Mouse (Mus musculus): ENCODE measurements at regions not wholly inside any gene's neighbourhood (a gene's known extent, or its start where the extent isn't known, plus 50 kb on each side); places are given as distances from the start of the nearest gene placed in this dataset.
A peak's percentile ranks its signal among the peaks of the same experiment; 100 is the strongest.

DNA sequence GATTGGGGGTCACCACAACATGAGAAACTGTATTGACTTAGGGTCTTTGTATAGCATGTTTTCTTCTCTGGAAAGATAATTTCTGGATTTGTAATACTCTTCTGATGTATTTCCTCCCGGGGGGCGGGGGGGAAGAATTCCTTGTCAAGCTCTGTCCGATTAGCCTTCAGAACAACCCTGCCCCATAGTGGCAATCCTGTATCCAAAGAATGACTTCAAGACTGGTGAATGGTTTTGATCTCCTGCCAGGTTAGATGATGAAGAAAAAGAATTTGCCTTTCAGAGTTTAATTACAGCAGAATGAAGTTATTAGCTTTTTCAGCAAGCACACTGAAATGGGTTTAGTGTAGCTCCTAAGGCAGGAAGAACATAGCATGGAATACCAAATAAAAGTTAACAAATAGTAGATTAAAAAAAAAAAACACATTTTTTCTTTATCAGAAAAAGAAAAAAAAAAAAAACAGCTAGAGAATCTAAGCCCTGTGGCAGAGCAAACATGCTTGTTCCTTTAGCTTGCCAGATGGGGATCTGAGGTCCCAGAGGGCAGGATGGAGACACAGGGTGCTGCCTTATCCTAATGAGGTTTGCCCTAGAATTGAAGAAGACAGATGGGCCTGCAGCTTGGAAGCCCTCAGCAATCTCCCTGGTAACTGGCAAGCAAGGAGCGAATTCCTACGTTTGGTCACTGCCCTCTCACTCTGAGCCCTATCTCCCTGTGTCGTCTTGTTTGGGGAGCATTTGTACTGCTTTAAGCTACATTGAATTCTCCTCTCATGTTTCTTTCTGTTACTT, 280.9 kb upstream of the Gm9972 start:
- DNase-seq = no peak

DNA sequence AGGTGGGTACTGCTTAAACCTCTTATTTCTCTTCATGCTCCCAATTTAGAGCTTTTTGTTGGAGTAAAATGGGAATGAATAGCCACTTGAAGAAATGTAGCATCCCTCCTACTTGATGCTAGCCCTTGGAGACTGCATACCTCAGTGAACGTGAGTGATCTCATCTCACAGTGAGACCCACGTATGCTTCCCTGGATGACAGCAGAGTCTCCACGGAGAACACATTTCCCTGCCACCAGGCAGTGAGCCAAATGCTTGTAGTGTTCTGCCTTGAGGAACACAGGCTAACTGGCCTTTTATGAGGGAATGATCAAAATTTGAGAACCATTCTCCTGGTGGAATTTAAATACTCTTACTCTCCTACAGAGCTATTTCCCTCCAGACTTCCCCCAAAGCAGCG, 280.1 kb upstream of the Gm9972 start:
- DNase-seq = no peak

DNA sequence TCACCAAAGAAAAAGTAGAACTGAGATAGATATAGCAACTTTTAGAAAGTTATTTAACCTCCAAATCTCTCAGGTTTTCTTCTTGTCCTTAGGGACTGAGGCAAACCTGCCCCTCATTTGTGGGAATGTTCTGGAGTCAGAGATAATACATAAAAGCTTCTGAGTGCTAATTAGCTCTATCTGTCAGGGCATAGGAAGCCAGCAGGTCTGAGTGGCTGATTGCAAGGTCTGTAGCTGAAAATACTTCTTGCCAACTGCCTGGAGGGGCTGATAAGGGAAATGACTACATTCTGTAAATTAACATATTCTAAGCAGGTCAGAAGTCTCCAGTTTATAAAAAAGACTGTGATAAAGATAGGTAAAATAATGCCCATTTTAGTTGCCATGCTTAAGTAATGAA, 270.3 kb upstream of the Gm9972 start:
- no peak for DNase-seq

DNA sequence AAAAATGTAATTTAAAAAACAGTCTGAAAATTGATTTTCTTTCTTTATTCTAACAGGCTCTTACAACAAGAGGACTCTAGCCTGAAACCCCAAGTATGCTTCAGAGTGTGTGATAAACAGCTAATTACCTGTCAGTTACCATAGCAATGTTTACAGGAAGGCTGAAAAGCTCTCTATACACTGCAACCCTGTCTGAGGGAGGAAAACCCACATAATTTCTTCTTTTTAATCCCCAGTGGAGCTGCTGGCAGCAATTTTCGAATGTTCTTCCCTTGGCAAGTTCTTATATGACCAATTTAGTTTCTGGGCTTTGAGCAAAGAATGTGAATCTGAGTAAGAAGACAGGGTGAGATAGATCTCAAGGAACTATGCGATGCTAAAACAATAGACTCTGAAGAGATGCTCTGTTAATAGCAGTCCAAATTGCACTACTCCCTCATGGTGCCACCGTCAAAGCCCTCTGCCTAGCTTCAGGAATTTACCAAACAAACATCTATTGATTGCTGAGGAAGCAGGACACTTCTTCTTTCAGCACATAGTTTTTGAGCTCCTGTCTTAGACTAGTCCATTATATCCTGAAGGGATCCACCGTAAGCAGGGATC, 260.4 kb upstream of the Gm9972 start:
- no peak for DNase-seq

DNA sequence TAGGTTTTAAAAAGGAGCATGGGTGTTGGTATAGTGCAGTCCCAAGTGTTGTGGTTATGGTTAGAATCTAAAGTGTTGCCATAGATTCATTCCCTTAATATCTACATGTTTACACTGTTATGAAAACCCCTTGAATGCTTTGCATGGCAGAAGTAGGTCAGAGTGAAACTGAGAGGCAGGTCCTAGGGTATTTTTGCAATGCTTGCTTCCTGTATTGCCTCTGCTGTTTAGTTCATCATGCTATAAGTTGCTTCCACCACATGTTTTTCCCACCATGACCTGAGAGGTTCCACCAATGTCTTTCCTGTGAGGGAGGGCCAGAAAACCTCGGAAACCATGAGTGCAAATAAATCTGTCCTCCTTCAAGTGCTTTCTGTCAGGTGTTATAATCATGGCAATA, 224.1 kb upstream of the Gm9972 start:
- DNase-seq = no peak

DNA sequence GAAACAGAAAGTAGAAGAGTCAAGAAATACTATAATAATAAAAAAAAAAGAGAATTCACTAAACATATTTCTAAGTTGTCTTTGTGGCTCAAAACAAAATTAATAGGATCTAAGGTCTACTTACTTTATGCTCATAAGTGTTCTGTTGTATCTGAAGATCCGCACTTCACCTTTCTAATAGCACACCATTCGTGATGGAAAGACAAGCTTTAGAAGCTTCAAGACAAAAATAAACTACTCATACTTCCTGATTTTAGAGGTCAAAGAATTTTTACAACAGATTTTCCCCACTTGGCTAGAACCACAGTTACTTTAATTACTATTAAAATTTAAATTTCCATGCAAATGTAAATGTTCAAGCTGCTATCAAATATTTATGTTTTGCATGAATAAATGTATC, 219.8 kb upstream of the Gm9972 start:
- DNase-seq = no peak

DNA sequence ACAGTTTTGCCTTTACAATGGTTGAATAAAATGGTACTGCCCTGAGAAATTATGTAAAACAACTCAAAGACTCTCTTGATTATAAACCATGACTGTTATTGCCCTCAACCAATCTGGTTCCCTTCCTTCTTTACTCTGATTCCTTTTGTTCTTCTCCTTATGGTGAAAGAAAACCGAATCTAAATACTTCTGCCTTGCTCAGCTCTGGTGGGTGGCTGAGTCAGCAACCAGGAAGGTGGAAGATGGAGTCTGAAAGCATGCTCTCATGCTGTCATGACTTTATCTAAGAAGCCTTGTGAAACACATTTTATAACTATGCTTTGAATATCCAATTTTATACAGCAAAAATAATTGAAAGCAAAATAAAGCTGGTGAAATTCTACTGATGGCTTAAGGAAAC, 212.7 kb upstream of the Gm9972 start:
- DNase-seq = no peak

DNA sequence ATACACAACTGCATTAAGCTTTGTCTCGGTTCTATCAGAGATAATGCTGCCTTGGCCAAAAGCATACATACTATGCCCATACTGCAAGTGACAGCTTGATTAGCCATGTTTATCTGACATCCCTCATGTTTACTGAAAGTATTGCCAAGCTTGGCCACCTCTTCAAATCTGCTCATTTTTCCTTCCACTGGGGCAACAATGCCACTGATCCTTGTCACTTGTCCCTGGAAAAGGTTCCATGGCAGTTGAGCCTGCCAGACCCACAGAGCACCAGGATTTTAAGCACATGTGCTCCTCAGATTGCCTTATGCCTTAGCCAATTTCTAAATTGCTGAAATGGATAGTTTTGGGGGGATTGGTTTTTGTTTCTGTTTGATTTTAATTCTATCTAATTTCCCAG, 189.8 kb upstream of the Gm9972 start:
- DNase-seq = no peak

DNA sequence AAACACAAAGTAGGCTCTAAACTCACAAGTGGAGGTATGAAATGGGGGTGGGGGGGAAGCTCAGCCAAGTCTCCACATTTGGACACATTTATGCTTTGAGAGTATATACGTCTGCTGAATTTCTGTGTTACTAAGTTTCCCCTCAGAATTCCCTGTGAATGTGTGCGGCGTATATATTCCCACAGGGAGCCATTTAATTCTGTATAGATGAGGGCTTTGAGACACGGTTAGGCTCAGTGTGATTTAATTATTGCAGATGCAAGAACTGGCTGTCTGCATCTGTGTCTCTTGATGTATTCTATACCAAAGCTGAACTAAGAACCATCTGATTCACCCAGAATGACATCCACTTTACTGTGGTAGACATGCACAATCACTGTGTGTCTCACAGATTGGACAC, 181.1 kb upstream of the Gm9972 start:
- DNase-seq = no peak

DNA sequence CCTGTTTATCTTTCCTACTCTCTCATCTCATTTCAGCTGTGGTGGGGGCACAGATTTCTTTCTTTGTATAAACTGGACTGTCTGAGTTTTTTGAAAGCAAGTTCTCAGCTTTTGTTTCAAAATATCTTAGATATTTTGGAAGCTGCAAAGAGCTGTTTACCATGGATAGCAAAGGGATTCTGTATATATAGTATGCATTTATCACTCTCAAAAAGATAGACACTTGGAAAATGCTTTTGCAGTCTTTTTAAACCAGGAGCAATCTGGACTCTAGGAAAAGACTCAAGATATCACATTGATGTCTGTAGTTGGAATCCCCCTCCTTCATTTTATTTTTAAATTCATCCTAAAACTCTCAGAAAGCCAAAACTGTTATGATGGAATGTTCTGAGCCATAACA, 177.9 kb upstream of the Gm9972 start:
- no peak for DNase-seq

DNA sequence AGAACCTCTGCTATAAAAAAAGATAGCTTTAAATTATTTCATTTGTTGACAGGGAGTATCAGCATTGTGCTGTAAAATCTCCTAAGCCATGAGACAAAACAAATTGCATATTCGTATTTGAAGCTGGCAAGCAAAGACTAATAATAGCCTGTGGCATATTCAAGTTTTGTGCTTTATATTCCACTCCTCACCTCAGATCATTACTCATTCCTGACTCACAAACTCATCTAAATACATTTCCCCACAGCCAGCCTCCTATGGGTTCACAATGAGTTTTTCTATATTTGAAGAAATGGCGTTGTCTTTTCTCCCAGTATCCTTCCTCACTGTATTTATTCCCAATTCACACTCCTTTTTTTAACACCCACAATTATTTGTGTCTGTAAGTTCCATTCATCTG, 161.5 kb upstream of the Gm9972 start:
- no peak for DNase-seq

DNA sequence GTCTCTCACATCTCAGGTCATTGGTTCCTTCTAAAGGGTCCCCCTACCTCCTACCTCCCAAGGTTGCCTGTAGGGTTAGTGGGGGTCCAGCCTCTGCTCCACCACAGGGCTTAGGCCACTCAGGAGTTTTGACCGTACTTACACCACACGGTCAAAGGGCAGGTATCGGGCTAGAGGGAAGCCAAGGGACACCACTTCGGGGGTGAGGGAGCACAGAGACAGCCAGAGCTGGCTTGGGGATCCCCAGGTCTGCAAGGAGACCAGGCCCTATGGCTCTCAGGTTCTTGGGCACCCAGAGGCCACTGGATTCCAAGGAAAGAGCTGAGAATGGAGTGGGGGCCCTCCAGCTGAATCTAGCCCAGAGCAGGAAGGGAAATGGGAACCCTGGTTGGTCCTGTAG, 135.5 kb upstream of the Gm9972 start:
- no peak for DNase-seq

DNA sequence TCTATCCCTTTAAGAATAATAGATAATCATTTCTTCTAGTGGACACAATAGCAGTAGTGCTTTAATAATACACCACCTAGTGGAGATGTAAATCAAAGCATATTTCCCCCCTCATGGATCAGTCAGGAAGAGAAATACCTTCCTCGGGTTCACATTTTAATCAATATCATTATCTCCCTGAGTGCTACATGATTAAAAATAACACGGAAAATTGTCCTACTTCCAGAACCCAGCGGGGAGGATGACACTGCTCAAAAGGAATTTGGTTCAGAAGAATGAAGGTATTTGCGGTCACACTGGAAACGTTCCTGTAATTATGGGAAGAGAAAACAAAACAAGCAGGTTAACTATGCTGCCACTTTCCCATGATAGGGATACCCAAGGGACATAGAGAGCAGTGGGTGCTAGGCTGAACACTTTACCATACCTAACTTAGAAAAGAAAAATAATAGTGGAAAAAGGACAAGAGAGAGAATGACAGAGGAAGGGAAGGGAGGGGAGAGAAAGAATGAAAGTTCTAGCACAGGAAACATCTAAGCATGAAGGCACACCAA, 132.0 kb upstream of the Gm9972 start:
- no peak for DNase-seq

DNA sequence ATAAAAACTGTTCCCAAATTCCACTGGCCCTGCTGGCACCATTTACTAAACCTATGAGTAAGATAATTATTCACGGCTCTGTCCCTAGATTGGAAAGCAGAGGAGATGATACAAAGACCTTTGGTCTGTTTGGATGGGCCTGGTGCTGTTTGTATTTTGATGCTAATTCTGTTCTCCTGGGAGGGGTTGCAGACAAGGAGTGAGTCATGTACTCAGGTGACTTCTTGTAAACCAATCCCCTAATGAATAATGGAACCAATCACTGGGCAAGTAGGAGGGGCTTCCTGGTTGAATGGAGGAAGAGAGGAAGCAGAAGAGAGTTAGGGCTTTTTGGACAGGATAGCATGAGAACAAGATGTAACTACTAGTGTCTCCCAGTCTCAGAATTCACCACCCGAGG, 130.0 kb upstream of the Gm9972 start:
- no peak for DNase-seq

DNA sequence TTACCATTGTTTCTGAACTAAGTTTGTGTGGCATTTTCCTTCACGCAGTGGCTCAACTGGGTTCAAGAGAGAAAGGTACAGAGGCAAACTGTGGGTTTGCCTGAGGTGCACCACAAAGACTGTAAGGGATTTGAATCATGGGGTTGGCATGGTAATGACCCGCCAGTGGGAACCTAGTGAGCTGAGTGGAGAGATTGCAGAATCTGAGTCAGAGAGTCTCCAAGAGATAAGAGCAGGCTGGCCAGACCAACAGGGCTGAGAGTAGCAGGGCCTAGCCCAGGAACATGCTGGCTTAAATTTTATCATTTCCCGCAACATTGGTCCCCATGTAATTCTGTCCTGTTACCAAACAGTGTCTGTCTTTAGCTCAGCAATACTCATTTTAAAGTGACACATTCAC, 129.5 kb upstream of the Gm9972 start:
- no peak for DNase-seq

DNA sequence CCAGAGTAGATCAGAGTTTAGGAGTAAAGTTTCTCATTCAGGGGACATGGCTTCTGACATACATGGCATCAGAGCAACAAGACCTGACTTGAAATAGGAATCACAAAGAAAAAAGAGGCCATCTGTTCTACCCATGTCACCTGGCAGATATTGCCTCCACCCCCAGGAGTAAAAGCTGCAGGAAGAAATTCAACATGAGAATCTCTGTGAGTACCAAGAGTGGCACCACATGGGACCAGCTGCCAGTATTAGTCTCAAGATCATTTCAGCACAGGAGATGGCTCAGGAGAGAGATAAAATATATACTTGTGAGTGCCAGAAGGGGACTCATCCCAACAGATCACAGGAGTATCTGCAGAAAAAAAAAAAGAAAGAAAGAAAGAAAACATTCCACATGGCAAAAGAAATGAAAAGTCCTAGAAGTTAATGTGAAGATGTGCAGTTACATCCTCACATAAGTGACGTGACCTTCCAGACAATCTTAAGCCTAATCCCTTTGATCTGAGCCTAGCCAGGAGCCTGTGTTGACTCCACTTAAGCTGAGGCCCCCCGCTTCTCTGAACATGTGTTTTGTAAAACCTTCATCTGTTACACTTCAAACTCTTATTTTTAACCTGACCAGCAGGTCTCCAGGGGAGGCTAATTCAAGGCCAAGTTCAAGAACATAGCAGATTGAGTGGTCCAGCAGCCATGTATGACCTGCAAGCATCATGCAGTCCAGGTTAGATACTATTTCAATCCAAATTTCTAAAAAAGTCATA, 118.9 kb upstream of the Gm9972 start:
- no peak for DNase-seq

DNA sequence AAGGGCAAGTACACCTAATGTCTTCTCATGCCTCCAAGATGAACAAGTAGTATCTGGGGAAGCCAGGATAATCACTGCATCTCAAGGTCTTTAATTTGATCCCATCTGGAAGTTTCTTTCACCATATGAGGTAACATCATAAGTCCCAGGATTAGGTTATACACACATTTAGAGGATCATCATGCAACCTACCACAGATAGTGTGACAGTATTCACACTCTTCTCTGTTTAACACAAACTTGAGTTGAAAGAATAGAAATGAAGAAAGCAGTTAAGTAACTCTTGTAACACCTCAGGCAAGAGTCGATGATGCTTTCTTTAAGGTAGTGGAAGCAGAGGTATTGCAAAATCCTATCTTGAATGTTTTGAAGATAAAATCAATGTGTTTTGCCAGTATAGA, 116.3 kb upstream of the Gm9972 start:
- DNase-seq = no peak

DNA sequence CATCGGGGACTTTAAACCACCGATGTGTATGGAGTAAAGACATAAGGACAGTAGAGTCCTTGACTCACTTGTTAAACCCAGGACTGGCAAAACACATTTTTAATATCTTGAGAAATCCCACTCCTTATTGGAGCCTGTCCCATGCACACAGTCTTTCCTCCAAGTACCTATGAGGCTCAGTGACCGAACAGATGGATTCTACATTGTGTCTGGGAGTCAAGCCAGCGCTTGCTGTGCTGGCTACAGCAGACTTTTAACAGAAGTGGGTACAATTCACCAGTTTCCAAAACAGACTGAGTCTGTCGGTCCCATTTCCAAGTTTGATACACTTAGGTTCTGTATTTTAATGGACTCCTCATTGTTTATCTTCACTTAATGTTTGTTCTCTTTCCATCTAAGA, 108.4 kb upstream of the Gm9972 start:
- no peak for DNase-seq

DNA sequence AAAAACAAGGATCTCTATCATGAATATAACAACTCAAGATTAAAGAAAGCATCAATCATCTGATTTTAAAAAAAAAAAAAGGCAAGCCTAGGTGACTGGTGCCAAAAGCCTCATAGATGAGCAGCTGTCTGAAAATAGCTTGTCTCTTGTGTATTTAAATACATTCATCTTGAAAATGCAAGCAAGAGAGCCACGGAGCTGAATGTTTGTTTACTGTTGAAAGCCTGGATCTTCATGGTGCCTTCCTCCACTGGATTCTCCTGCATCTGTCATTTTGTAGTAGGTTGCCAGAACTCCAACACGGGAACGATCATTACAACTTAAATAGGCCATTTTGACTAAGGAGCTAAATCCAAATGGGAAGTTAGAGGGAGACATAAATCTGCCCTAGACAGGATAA, 106.6 kb upstream of the Gm9972 start:
- DNase-seq = no peak

DNA sequence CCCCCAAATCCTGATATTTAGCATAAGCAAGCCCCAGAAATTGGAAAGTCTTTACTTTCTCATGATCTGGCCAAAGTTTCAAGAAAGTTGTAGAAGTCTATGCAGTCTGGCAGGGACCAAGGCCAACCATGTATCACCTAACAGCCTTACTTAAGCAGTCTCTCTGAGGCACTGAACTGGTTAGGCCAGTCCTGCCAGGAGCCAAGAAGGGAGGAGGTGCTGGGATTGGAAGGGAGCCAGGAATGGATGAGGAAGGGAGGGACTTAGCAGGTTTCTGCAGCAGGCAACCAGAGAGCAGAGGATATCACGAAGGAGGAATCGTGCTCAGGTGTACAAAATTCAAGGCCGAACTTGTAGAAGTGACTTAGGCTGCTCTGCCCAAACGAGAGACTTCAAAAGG, 96.3 kb upstream of the Gm9972 start:
- DNase-seq = peak; percentile 74 to 86

DNA sequence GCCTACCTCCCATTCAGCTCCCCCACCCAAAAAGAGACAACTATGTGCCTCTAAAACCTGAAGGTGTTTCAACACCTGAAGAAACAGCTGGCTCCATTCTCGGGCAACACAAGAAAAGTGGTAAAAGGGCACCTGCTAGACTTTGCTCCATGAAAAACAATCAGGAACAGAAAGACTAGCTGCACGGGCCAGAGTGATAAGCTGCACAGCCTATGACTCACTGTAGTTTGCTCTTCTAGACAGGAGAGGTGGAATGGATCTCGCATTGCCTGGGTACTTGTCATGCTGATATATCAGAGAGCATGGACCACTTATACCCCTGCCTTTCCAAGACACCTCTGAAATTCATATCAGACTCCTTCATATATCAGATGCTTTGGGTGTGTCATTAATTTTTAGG, 94.0 kb upstream of the Gm9972 start:
- DNase-seq = no peak

DNA sequence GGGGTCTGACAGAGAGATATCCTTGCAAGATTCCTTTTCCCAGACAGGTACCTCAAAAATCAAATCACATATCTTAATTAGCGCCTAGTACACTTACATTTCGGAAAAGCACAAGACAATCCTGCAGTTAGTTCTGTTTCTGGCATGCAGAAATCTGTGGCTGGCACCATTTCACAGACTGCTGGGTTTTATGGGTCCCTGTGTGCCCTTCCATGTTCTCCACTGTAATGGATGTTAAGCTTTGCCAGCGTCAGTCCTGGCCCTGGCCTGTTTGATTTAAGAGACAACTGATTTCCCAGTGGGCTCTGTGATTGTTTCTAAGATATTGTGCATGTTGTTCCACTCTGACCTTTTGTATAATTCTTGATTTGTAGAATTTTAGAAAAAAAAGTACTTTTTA, 93.3 kb upstream of the Gm9972 start:
- peak; percentile 14 to 41 for DNase-seq

DNA sequence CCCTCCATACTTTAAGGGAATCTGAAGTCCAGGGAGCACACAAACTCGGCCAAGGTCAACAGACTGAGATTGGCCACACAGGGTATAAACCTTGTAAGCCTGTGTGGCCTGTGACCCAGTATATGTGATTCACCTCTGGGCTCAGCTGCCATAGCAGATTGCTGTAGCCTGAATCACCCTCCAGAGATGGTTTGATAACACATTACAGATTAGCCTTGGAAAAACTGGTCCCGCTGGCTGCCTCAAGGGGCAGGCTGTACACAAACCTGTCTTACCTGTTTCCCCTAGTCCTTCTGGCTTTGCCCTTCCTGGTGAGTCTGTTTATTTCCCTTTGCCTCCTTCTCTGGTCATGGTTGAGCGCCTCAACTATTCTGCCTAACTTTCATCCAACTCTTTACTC, 91.0 kb upstream of the Gm9972 start:
- DNase-seq = peak; percentile 50 to 81

DNA sequence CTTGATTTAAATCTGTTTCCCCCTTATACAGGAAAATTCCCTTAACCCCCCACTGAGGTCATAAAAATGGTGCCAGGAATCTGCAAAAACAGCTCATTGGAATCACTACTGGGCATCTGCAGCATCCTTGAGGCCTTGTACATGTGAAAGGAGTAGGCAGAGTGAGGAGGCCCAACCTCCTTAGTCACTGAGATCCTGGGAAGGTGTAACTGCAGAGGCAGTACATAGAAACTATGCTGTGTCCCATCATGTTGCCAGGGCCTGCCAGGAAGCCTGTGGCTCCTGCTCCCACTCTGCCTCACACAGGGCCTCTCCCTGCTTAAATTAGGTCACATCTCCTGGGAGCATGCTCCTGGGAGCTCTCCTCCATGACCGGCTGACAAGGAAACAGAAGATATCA, 85.7 kb upstream of the Gm9972 start:
- DNase-seq = no peak
